17 mouse cellular contexts compared by ENCODE assay signal in the genomic region with DNA sequence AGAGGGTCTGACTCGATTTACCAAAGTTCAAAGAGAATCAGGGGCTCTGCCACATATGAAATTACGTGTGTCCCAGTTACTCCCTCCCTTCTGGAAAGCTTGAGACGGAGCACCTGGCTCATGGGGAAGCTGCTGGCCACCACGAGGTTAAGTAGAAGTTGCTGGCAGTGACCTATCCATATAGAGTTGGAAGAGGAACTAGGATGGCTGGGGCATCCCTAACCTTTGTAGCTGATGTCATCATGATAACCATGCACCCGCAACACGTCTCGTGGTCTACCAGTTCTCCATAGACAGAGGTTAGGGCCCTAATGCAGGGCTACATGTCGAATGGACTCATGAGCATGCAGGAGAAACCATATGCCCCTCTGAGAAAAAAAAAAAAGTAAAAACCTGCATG. TPM values are rescaled to one million over a fixed set of nuclear protein-coding genes. Genes with fewer than 3 reads are reported as not detected.
DNase-seq lines count a peak whose midpoint lies in the region; ATAC-seq lines count a peak whose summit lies in the region.
"Had no signal": no experiment of that assay in that cellular context is flagged by ENCODE, and none has a peak within 500 bp of the region (broad histone marks: within the 10 kb centered on the region; RNA-seq: fewer than 3 reads in every experiment).

No protein-coding gene starts in this region.

- peak; percentile 69 for ATAC-seq in granulocyte monocyte progenitor cell, adult 5-6 weeks (replicated peaks; ENCODE audit: poor library complexity, severe bottlenecking)
- ATAC-seq in monocyte, adult 5-6 weeks (replicated peaks; ENCODE audit: insufficient number of reproducible peaks, low FRiP score, low TSS enrichment, poor library complexity, severe bottlenecking), result peak; percentile 86
- no peak for ATAC-seq in erythroid progenitor cell, adult 5-6 weeks (replicated peaks; ENCODE audit: low FRiP score, poor library complexity, severe bottlenecking)
- no peak for ATAC-seq in activated CD4-positive, CD25-positive, alpha-beta regulatory T cell, adult 4 months
- ATAC-seq: forebrain, embryonic 15.5 days; hindbrain, embryonic 16.5 days; intestine, embryonic 15.5 days; Patski had no signal

- DNase-seq in lung, postnatal 36 days, result peak; percentile 44
- no peak for DNase-seq in lung, postnatal 4 days
- DNase-seq: adrenal gland, adult 8-10 months; adrenal gland, postnatal 25 days; cerebellum, adult 18-20 months; cerebellum, adult 9-10 months; cerebellum, postnatal 14 days; gastrocnemius, postnatal 25 days; heart, adult 2 months had no signal

RNA-seq across cellular contexts. Expression of gene Arhgap27, which starts 43.3 kb away (rescaled TPM):
- 21.3 and 29.3 TPM in 2 replicates for total RNA-seq in granulocyte monocyte progenitor cell, adult 5-6 weeks (2014; fragmentation: Nextera tagmentation)
- total RNA-seq in granulocyte monocyte progenitor cell, adult 5-6 weeks (2017), result 11.0 and 19.0 TPM in 2 replicates
- total RNA-seq in monocyte, adult 5-6 weeks (2017), result 59.2 to 68.0 TPM (median 67.2 TPM) in 3 replicates
- 2.1 and 7.6 TPM in 2 replicates for total RNA-seq in erythroid progenitor cell, adult 5-6 weeks (2015; ENCODE audit: low replicate concordance)
- total RNA-seq in erythroid progenitor cell, adult 5-6 weeks (2017; ENCODE audit: low replicate concordance), result 3.0 and 4.8 TPM in 2 replicates
- polyA plus RNA-seq in activated CD4-positive, CD25-positive, alpha-beta regulatory T cell, adult 4 months (2017; shearing (Covaris generic)), result 10 to 100 TPM; 25.5 to 33.2 TPM

RNA-seq across cellular contexts. Expression of gene Map3k14, which starts 52.9 kb away (rescaled TPM):
- 10.9 and 16.7 TPM in 2 replicates for total RNA-seq in granulocyte monocyte progenitor cell, adult 5-6 weeks (2014; fragmentation: Nextera tagmentation)
- 5.2 and 9.6 TPM in 2 replicates for total RNA-seq in granulocyte monocyte progenitor cell, adult 5-6 weeks (2017)
- 72.0 to 89.0 TPM (median 88.0 TPM) in 3 replicates for total RNA-seq in monocyte, adult 5-6 weeks (2017)
- 2.9 and 3.8 TPM in 2 replicates for total RNA-seq in erythroid progenitor cell, adult 5-6 weeks (2015; ENCODE audit: low replicate concordance)
- 0.51 and 3.8 TPM in 2 replicates for total RNA-seq in erythroid progenitor cell, adult 5-6 weeks (2017; ENCODE audit: low replicate concordance)
- 10 to 100 TPM; 22.0 to 28.9 TPM for polyA plus RNA-seq in activated CD4-positive, CD25-positive, alpha-beta regulatory T cell, adult 4 months (2017; shearing (Covaris generic))

Comparison
In these comparisons a context has a peak if more than half of its experiments do, and no peak if none do; other contexts are left out.
1. ATAC-seq: peak in granulocyte monocyte progenitor cell, adult 5-6 weeks (single experiment) and monocyte, adult 5-6 weeks (single experiment); none in erythroid progenitor cell, adult 5-6 weeks (single experiment) and activated CD4-positive, CD25-positive, alpha-beta regulatory T cell, adult 4 months (single experiment).